Mouse (Mus musculus): ENCODE measurements around the gene Vps29. TPM values are rescaled to one million over a fixed set of nuclear protein-coding genes. Genes with fewer than 3 reads are reported as not detected.
A peak's percentile ranks its signal among the peaks of the same experiment; 100 is the strongest.

Vps29 gene
- 99.0 and 105 TPM in 2 replicates for polyA plus RNA-seq (2011; ENCODE audit: insufficient read depth, insufficient read length, low read depth, missing spikeins)

DNA sequence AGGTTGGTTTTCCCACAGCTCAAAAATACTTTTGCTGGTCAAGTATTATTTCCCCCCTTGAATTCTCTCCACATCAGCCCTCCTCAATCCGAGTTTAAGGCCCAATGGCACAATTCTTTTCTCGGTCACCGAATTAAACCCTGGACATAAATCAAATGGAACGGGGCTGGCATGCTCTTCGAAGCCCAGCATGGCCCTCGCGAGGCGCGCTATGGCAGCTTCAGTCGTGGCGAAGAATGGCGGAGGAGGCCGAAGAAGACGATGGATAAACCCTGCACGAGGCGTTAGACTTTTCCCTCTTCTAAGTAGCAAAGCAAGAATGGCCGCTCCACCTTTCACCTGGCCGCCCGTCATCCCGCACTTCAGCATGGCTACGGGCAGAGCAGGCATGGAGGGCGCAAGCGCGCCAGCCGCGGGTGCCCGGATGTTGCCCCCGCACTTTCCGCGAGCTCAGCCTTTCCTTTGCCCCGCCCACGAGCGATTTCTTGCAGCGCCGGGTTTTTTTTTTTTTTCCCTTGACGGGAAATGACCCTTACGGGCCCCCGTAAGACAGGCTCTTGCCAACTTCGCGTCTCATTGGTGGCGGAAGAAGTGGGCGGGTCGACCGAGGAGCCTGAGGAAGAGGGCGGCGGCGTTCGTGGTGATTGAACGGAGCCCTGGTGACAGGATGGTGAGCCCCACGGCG lies at the start of gene Vps29, which contains the start of gene Rad9b:
Gene Vps29 (plus strand): TSS at position 563 of the 685 bp plus-strand sequence.
Gene Rad9b (minus strand): TSS at position 427 of the 685 bp plus-strand sequence.
- Histone ChIP-seq H3K27ac (ENCODE audit: insufficient read depth, low read length) (peak within 1 kb of the TSS; percentile 10; the same call in 1 of the 2 replicates), H3K4me1 (ENCODE audit: control insufficient read depth, insufficient read depth, low read length) (no peaks in the 10 kb centered on the region)
- TF ChIP-seq EP300 (IDR thresholded peaks at IDR 0.05; ENCODE audit: insufficient read depth, low read depth, low read length) (no peak), POLR2A (IDR thresholded peaks at IDR 0.05; ENCODE audit: insufficient read depth, low read length) (peak; percentile 35)

GRCm38 (mm10) chr5:122304541-122304940 lies 49.6 kb upstream of the Vps29 start:
- Histone ChIP-seq H3K9ac (ENCODE audit: low read depth, poor library complexity, severe bottlenecking) (no peak overlapping the region), H3K36me3 (ENCODE audit: control insufficient read depth, insufficient read depth, low read length, poor library complexity, severe bottlenecking) (no peaks in the 10 kb centered on the region), H3K27ac (ENCODE audit: insufficient read depth, low read length) (no peak overlapping the region), H3K4me3 (ENCODE audit: low read depth, low read length) (no peak overlapping the region), H3K9me3 (replicated peaks; ENCODE audit: control insufficient read depth, insufficient read depth, low read length, poor library complexity, severe bottlenecking) (no peaks in the 10 kb centered on the region), H3K27me3 (ENCODE audit: control insufficient read depth, insufficient read depth, low read length, poor library complexity, severe bottlenecking) (no peaks in the 10 kb centered on the region), H3K4me1 (ENCODE audit: control insufficient read depth, insufficient read depth, low read length) (peaks cover 2% of the 10 kb centered on the region)
- TF ChIP-seq POLR2A (IDR thresholded peaks at IDR 0.05; ENCODE audit: insufficient read depth, low read length) (no peak), CTCF (IDR thresholded peaks at IDR 0.05; ENCODE audit: low read depth, low read length) (no peak), EP300 (IDR thresholded peaks at IDR 0.05; ENCODE audit: insufficient read depth, low read depth, low read length) (no peak)

More for the DNA sequence above, at the start of gene Vps29, which contains the start of gene Rad9b:
- H3K9ac ChIP-seq (ENCODE audit: low read depth, poor library complexity, severe bottlenecking) = peak within 1 kb of the TSS; percentile 77
- no peaks in the 10 kb centered on the region for H3K36me3 ChIP-seq (ENCODE audit: control insufficient read depth, insufficient read depth, low read length, poor library complexity, severe bottlenecking)
- H3K27me3 ChIP-seq (ENCODE audit: control insufficient read depth, insufficient read depth, low read length, poor library complexity, severe bottlenecking) = no peaks in the 10 kb centered on the region
- H3K4me3 ChIP-seq (ENCODE audit: low read depth, low read length) = peak within 1 kb of the TSS; percentile 94
- no peaks in the 10 kb centered on the region for H3K9me3 ChIP-seq (replicated peaks; ENCODE audit: control insufficient read depth, insufficient read depth, low read length, poor library complexity, severe bottlenecking)

- Histone ChIP-seq H3K27ac (ENCODE audit: insufficient read depth, low read length) (no peak overlapping the region), H3K36me3 (ENCODE audit: control insufficient read depth, insufficient read depth, low read length, poor library complexity, severe bottlenecking) (no peaks in the 10 kb centered on the region), H3K27me3 (ENCODE audit: control insufficient read depth, insufficient read depth, low read length, poor library complexity, severe bottlenecking) (no peaks in the 10 kb centered on the region), H3K9ac (ENCODE audit: low read depth, poor library complexity, severe bottlenecking) (no peak overlapping the region), H3K4me1 (ENCODE audit: control insufficient read depth, insufficient read depth, low read length) (peaks cover 2% of the 10 kb centered on the region), H3K4me3 (ENCODE audit: low read depth, low read length) (no peak overlapping the region), H3K9me3 (replicated peaks; ENCODE audit: control insufficient read depth, insufficient read depth, low read length, poor library complexity, severe bottlenecking) (no peaks in the 10 kb centered on the region)
- TF ChIP-seq EP300 (IDR thresholded peaks at IDR 0.05; ENCODE audit: insufficient read depth, low read depth, low read length) = no peak
- TF ChIP-seq POLR2A (IDR thresholded peaks at IDR 0.05; ENCODE audit: insufficient read depth, low read length) = no peak
- TF ChIP-seq CTCF (IDR thresholded peaks at IDR 0.05; ENCODE audit: low read depth, low read length) = no peak
Measured at GRCm38 (mm10) chr5:122305472-122305871, 48.7 kb upstream of the Vps29 start.

DNA sequence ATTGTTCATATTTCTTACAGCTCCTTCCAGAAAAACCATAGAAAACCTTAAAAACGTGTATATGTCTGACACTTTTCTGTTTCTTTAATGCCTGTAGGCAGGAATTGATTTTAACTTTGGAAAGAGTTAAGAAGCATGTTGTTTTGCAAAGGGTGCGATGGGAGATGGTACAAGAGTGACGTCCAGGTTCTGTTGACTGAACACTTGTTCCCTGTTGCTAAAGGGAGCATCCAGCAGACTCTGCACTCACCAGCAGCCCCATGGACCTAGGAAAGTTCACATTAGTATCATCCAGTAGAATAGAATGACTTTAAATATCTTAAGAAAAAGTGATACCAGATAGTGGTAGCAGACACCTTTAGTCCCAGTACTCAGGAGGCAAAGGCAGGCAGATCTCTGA lies 47.6 kb upstream of the Vps29 start:
- H3K9ac ChIP-seq (ENCODE audit: low read depth, poor library complexity, severe bottlenecking) = no peak overlapping the region

GRCm38 (mm10) chr5:122310699-122311098 lies 43.5 kb upstream of the Vps29 start:
- Histone ChIP-seq H3K27ac (ENCODE audit: insufficient read depth, low read length) (no peak overlapping the region), H3K4me3 (ENCODE audit: low read depth, low read length) (no peak overlapping the region), H3K9me3 (replicated peaks; ENCODE audit: control insufficient read depth, insufficient read depth, low read length, poor library complexity, severe bottlenecking) (no peaks in the 10 kb centered on the region), H3K9ac (ENCODE audit: low read depth, poor library complexity, severe bottlenecking) (no peak overlapping the region), H3K4me1 (ENCODE audit: control insufficient read depth, insufficient read depth, low read length) (no peaks in the 10 kb centered on the region), H3K36me3 (ENCODE audit: control insufficient read depth, insufficient read depth, low read length, poor library complexity, severe bottlenecking) (no peaks in the 10 kb centered on the region), H3K27me3 (ENCODE audit: control insufficient read depth, insufficient read depth, low read length, poor library complexity, severe bottlenecking) (no peaks in the 10 kb centered on the region)
- TF ChIP-seq POLR2A (IDR thresholded peaks at IDR 0.05; ENCODE audit: insufficient read depth, low read length) (no peak), EP300 (IDR thresholded peaks at IDR 0.05; ENCODE audit: insufficient read depth, low read depth, low read length) (no peak), CTCF (IDR thresholded peaks at IDR 0.05; ENCODE audit: low read depth, low read length) (no peak)

More for the DNA sequence above, 47.6 kb upstream of the Vps29 start:
- Histone ChIP-seq H3K27ac (ENCODE audit: insufficient read depth, low read length) (no peak overlapping the region), H3K9me3 (replicated peaks; ENCODE audit: control insufficient read depth, insufficient read depth, low read length, poor library complexity, severe bottlenecking) (no peaks in the 10 kb centered on the region), H3K4me3 (ENCODE audit: low read depth, low read length) (no peak overlapping the region), H3K36me3 (ENCODE audit: control insufficient read depth, insufficient read depth, low read length, poor library complexity, severe bottlenecking) (no peaks in the 10 kb centered on the region), H3K4me1 (ENCODE audit: control insufficient read depth, insufficient read depth, low read length) (peaks cover 2% of the 10 kb centered on the region), H3K27me3 (ENCODE audit: control insufficient read depth, insufficient read depth, low read length, poor library complexity, severe bottlenecking) (no peaks in the 10 kb centered on the region)
- TF ChIP-seq EP300 (IDR thresholded peaks at IDR 0.05; ENCODE audit: insufficient read depth, low read depth, low read length) (no peak), POLR2A (IDR thresholded peaks at IDR 0.05; ENCODE audit: insufficient read depth, low read length) (no peak), CTCF (IDR thresholded peaks at IDR 0.05; ENCODE audit: low read depth, low read length) (no peak)

GRCm38 (mm10) chr5:122311692-122312091 lies 42.5 kb upstream of the Vps29 start:
- no peak for TF ChIP-seq CTCF (IDR thresholded peaks at IDR 0.05; ENCODE audit: low read depth, low read length)
- no peak for TF ChIP-seq EP300 (IDR thresholded peaks at IDR 0.05; ENCODE audit: insufficient read depth, low read depth, low read length)
- TF ChIP-seq POLR2A (IDR thresholded peaks at IDR 0.05; ENCODE audit: insufficient read depth, low read length) = no peak
- Histone ChIP-seq H3K36me3 (ENCODE audit: control insufficient read depth, insufficient read depth, low read length, poor library complexity, severe bottlenecking) (no peaks in the 10 kb centered on the region), H3K9ac (ENCODE audit: low read depth, poor library complexity, severe bottlenecking) (no peak overlapping the region), H3K27me3 (ENCODE audit: control insufficient read depth, insufficient read depth, low read length, poor library complexity, severe bottlenecking) (no peaks in the 10 kb centered on the region), H3K9me3 (replicated peaks; ENCODE audit: control insufficient read depth, insufficient read depth, low read length, poor library complexity, severe bottlenecking) (no peaks in the 10 kb centered on the region), H3K27ac (ENCODE audit: insufficient read depth, low read length) (no peak overlapping the region), H3K4me3 (ENCODE audit: low read depth, low read length) (no peak overlapping the region), H3K4me1 (ENCODE audit: control insufficient read depth, insufficient read depth, low read length) (peaks cover under 1% of the 10 kb centered on the region)

All from ES-Bruce4 (cell line).